Mouse (Mus musculus) kidney, embryonic 14.5 days (tissue): ENCODE results near the gene B230104I21Rik. TPM values are rescaled to one million over a fixed set of nuclear protein-coding genes. Genes with fewer than 3 reads are reported as not detected.

ENCODE experiments used
- ATAC-seq: fragments of 200-750 bp; cut with Nextera tagmentation; 2 replicates; pipeline ENCODE4 v1.8.0; 2017; ENCODE audit warnings: moderate number of reproducible peaks, mild to moderate bottlenecking, moderate TSS enrichment, moderate library complexity; ENCODE audit not compliant: low FRiP score, low TSS enrichment
- H3K27ac ChIP-seq: fragments of 300-500 bp; sonication (generic); 2 replicates; pipeline ENCODE4 v1.5.1; 2014; ENCODE audit warnings: low read depth, mild to moderate bottlenecking, low read length, moderate library complexity, mixed read lengths
- H3K27me3 ChIP-seq: fragments of 300-500 bp; sonication (generic); 2 replicates; pipeline ENCODE4 v1.6.1; 2014; ENCODE audit warnings: mild to moderate bottlenecking, low read length; ENCODE audit not compliant: control insufficient read depth, insufficient read depth
- H3K36me3 ChIP-seq: fragments of 300-500 bp; sonication (generic); 2 replicates; pipeline ENCODE4 v1.6.1; 2014; ENCODE audit warnings: low read length, mixed read lengths; ENCODE audit not compliant: control insufficient read depth, insufficient read depth
- H3K4me1 ChIP-seq: fragments of 300-500 bp; sonication (generic); 2 replicates; pipeline ENCODE4 v1.6.1; 2014; ENCODE audit warnings: low read length, mixed read lengths; ENCODE audit not compliant: control insufficient read depth, insufficient read depth
- H3K4me2 ChIP-seq: fragments of 300-500 bp; sonication (generic); replicated peaks from 2 replicates; pipeline ENCODE4 v1.6.1; 2014; ENCODE audit warnings: low read depth, mild to moderate bottlenecking, low read length
- H3K4me3 ChIP-seq: fragments of 300-500 bp; sonication (generic); 2 replicates; pipeline ENCODE4 v1.5.1; 2014; ENCODE audit warnings: mild to moderate bottlenecking, low read length
- H3K9ac ChIP-seq: fragments of 300-500 bp; sonication (generic); 2 replicates; pipeline ENCODE4 v1.6.1; 2014; ENCODE audit warnings: low read depth, mild to moderate bottlenecking, low read length, moderate library complexity
- H3K9me3 ChIP-seq: fragments of 300-500 bp; sonication (generic); 2 replicates; pipeline ENCODE4 v1.6.1; 2016; ENCODE audit warnings: low read length; ENCODE audit not compliant: control insufficient read depth
- WGBS: fragments of 180-500 bp; shearing (Covaris S2); extraction: QIAGEN DNeasy Blood & Tissue Kit; methylation state at CpG from one replicate; pipeline ENCODE4 v1.1.7; 2014; 5-methylcytosine and 5-hydroxymethylcytosine counted together
- polyA plus RNA-seq: library from polyadenylated mRNA; unstranded; fragments of >200 nt; fragmentation: Nextera tagmentation; extraction: Ambion mirVana; gene quantifications from 2 replicates; pipeline ENCODE4 v1.2.1, GENCODE M21; 2014

Gene B230104I21Rik
- polyA plus RNA-seq: not detected in 2 replicates

DNA sequence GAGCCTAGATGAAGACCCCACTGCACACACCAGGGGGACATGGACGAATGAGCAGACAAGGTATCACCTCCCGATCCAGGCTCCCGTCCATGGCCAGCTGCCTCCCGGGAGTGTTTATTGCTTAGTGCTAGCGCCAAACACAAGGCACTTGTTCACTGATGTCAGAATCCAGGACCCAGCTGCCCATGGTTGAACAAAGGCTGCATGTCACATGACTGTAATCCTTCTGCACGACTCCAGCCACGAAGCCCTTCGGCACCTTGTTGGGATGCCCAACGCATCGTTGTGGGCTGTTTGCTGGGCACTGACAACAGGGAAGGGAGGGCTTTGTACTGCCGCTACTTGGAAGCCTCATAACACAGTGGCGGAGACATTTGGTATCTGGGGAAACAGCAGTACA, at the start of gene B230104I21Rik:
Gene B230104I21Rik (plus strand): TSS at position 367 of the 400 bp plus-strand sequence.
- Histone ChIP-seq H3K36me3 (no peaks in the 10 kb centered on the region), H3K27ac (peak within 1 kb of the TSS; percentile 30; the same call in 1 of the 2 replicates), H3K9me3 (no peaks in the 10 kb centered on the region), H3K4me1 (peaks cover 34% of the 10 kb centered on the region), H3K4me3 (0 out of 2 replicates have a peak within 1 kb of the TSS, but pooled peaks have one; percentile 3), H3K4me2 (peak within 1 kb of the TSS; percentile 24), H3K9ac (no peak within 1 kb of the TSS), H3K27me3 (peaks cover 62% of the 10 kb centered on the region)
- WGBS: 39% methylated on average over 12 of the region's 12 CpGs
- no peak for ATAC-seq

DNA sequence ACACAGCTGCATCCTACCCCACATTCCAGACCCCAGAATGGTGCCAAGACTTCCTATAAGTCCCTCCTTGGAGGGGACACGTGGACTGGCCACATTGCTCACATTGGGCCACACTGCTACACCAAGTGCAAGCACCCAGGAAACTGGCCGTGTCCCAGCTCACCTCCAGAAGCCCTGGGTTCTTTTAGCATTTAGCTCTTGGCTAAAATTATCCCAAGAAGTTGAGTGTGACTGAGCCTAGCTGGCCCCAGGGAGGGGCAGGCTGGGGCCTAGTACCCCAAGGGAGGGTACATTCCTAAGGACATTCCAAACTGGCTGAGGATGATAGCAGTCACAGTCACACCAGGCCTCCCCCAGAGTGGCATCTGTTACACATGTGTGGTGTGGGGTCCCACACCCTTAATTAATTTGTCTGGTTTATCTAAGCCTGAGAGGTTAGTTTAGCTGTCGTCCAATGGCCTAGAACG, 42.2 kb upstream of the B230104I21Rik start:
- H3K9me3 ChIP-seq: no peaks in the 10 kb centered on the region
- H3K36me3 ChIP-seq: no peaks in the 10 kb centered on the region; the same call in 1 of the 2 replicates
- H3K9ac ChIP-seq: no peak overlapping the region
- no peak overlapping the region for H3K4me3 ChIP-seq
- 27% methylated on average over 4 of the region's 4 CpGs for WGBS
- H3K27me3 ChIP-seq: no peaks in the 10 kb centered on the region
- peak; percentile 70 for ATAC-seq
- H3K4me1 ChIP-seq: peaks cover 38% of the 10 kb centered on the region
- no peak overlapping the region for H3K4me2 ChIP-seq
- peak overlapping the region; percentile 89 for H3K27ac ChIP-seq

DNA sequence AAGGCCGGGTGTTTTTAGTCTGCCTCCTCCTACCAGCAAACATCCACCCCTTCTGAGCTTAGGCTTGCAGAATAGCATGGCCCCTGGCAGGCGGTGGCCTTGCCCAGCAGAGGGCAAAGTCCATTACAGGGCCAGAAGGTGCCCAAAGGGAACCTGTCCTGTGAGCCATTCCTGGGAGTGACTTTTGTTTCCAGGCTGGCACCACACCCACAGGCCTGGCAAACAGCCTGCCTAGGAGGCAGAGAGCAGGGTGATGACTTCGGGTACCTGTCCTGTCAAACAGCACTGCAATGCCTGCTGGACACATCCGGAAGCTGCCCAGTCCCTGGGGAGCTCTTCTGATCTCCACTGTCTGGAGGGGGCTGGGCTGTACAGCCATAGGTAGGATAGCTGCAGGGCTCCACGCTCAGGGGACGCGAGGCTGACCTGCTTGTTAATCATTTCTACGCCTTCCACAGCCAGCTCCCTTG, 41.6 kb upstream of the B230104I21Rik start:
- Histone ChIP-seq H3K4me3 (no peak overlapping the region), H3K4me2 (0 out of 2 replicates have a peak overlapping the region, but pooled peaks have one; percentile 8), H3K9ac (no peak overlapping the region), H3K4me1 (peaks cover 38% of the 10 kb centered on the region), H3K36me3 (no peaks in the 10 kb centered on the region; the same call in 1 of the 2 replicates), H3K27ac (peak overlapping the region; percentile 89), H3K27me3 (no peaks in the 10 kb centered on the region; the same call in 1 of the 2 replicates), H3K9me3 (no peaks in the 10 kb centered on the region)
- whole genome bisulfite sequencing: 8% methylated on average over 8 of the region's 8 CpGs
- peak; percentile 75 for ATAC-seq

DNA sequence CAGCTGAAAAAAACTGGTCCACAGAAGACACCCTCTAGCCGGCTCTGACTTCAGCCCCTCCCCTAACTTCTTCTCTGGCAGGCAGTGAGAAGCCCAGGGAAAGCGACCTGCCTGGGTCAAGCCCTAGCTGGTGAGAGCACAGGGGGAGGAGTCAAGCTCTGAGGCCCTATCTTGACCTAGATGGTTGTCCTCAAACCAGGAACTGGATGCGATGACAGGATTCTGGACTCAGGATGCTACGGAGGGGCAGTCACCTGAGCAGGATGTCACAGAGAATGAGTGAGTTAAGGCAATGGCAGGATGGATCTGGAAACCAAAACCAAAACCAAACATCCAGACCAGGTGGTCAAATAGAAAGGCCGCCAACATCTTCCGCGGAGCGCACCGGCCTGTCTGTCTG, 38.2 kb upstream of the B230104I21Rik start:
- WGBS: 36% methylated on average over 9 of the region's 9 CpGs
- peaks cover 38% of the 10 kb centered on the region for H3K4me1 ChIP-seq
- H3K27me3 ChIP-seq: peaks cover 24% of the 10 kb centered on the region
- H3K9me3 ChIP-seq: no peaks in the 10 kb centered on the region
- H3K27ac ChIP-seq: no peak overlapping the region
- 0 out of 2 replicates have a peak overlapping the region, but pooled peaks have one; percentile 7 for H3K9ac ChIP-seq
- peak overlapping the region; percentile 27 for H3K4me2 ChIP-seq
- H3K36me3 ChIP-seq: no peaks in the 10 kb centered on the region
- peak overlapping the region; percentile 9; the same call in 1 of the 2 replicates for H3K4me3 ChIP-seq
- 0 out of 2 replicates have a peak, but pooled peaks have one; percentile 20 for ATAC-seq

DNA sequence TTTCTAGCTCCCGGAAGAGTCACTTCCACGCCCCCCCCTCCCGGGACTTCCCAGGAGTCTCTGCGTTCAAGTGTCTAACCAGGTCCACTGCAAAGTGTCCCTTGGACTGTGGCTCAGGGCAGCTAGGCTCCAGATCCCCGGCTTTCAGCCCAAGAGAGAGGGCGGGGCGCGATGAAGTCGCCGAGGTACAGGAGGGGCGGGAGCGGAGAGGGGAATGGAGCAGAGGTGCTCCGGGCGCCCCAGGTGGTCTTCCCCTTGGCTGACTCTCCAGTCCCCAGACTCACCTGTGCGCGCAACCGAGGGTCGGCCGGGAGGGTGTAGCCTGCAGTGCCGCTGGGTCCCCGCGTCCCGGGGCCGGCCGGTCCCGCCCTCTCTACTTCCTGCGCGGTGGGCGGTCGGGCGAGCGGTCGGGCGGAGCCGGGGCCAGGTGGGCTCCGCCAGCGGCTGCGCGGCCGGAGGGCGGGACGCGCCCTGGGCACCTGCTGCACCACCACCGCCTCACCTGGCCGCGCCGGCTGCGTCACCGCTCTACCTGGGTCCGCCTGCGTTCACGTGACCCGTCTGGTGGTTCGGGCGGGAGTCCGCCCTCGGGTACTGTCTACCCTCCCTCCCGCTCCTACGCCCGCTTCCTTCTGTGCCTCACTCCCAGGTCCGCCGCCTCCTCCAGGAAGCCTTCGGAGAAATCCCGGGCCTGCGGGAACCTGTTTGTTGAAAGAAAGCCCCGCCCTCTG, 36.2 kb upstream of the B230104I21Rik start:
- Histone ChIP-seq H3K9ac (peak overlapping the region; percentile 18; the same call in 1 of the 2 replicates), H3K36me3 (no peaks in the 10 kb centered on the region), H3K4me3 (peak overlapping the region; percentile 37), H3K4me2 (peak overlapping the region; percentile 44), H3K9me3 (no peaks in the 10 kb centered on the region), H3K27ac (peak overlapping the region; percentile 14; the same call in 1 of the 2 replicates), H3K4me1 (peaks cover 23% of the 10 kb centered on the region), H3K27me3 (peaks cover 25% of the 10 kb centered on the region)
- peak; percentile 75 for ATAC-seq
- WGBS: under 1% methylated on average over 65 of the region's 66 CpGs

DNA sequence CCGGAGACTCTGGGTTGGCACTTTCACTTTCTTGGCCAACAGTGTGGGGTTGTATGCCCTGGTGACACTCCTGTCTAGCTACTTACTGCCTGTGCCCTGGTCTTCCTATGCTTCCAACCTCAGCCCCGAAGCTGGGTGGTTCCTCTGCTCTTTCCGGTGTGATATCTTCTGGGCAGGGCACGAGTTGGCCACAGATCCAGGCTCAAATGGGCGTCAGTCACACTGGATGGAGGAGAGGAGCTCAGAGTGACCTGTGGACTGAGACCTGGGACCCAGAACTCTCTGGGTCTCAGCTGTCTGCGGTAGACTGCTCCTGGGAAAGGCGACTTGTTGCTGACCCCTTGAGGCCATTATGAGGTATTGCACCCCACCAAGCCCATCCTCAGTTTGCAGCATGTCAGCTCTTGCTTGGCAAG, 34.5 kb upstream of the B230104I21Rik start, which contains the start of gene Arhgef16:
Gene Arhgef16 (minus strand): TSS at position 211 of the 416 bp plus-strand sequence.
- Histone ChIP-seq H3K4me3 (no peak within 1 kb of the TSS), H3K27ac (no peak within 1 kb of the TSS), H3K36me3 (no peaks in the 10 kb centered on the region), H3K9ac (no peak within 1 kb of the TSS), H3K4me2 (no peak within 1 kb of the TSS), H3K9me3 (no peaks in the 10 kb centered on the region), H3K4me1 (peaks cover 14% of the 10 kb centered on the region), H3K27me3 (peaks cover 25% of the 10 kb centered on the region)
- peak; percentile 55; the same call in 1 of the 2 replicates for ATAC-seq
- 24% methylated on average over 7 of the region's 7 CpGs for WGBS

DNA sequence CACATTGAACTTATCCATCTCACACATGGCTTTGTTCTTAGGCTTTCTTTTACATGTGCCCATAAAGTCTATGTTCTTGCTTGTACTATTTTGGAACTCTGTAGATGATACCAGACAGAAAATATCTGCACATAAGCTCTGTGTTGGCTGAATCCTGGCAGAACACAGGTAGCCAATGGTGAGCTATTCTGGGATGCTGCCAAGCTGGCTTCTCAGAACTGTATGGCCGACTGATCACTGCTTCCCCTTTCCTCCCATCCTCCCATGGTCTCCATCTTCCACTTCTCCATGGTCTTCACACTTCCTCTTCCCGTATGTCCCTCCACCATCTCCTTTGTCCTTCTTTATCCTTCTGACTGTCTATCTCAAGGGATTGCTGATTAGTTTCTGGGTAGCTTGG, 26.8 kb upstream of the B230104I21Rik start:
- 81% methylated on average over 2 of the region's 2 CpGs for WGBS
- H3K27me3 ChIP-seq: no peaks in the 10 kb centered on the region
- no peaks in the 10 kb centered on the region for H3K9me3 ChIP-seq
- ATAC-seq: no peak
- no peak overlapping the region for H3K9ac ChIP-seq
- H3K4me2 ChIP-seq: no peak overlapping the region
- no peaks in the 10 kb centered on the region for H3K36me3 ChIP-seq
- no peak overlapping the region for H3K27ac ChIP-seq
- H3K4me1 ChIP-seq: no peaks in the 10 kb centered on the region
- no peak overlapping the region for H3K4me3 ChIP-seq

DNA sequence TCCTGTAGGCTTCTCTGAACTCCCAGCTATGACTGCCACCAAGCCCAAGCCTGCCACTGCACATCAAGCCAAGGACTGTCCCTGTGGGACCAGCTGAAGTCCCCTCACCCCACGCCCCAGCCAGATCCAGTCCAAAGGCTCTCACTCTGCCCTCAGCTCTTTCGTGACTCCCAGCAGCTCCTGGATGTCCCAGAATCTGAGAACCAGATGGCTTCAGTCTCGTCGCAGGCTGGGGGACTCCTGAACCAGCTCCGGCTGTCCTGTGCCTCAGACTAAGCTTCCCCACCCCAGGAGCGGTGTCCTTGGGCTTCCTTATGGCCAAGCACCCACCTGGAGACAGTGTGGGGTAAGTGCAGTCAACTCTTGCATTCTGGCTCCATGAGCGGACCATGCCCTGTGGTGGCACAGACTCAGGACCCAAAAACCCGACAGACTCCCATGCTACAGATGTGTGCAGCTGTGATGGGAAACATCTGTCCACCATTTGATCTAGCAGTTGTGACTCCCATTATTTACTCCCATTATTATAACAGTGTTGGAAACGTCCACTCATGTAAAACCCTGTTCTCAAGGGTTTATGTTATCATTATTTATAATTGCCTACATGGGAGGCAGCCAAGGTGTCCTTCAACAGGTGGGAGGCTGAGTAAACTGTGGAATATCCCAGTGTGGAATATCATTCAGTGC, 25.2 kb upstream of the B230104I21Rik start:
- no peaks in the 10 kb centered on the region for H3K9me3 ChIP-seq
- H3K27me3 ChIP-seq: no peaks in the 10 kb centered on the region
- no peak overlapping the region for H3K4me2 ChIP-seq
- H3K36me3 ChIP-seq: no peaks in the 10 kb centered on the region
- no peak overlapping the region for H3K9ac ChIP-seq
- H3K27ac ChIP-seq: no peak overlapping the region
- no peaks in the 10 kb centered on the region for H3K4me1 ChIP-seq
- no peak for ATAC-seq
- WGBS: 64% methylated on average over 9 of the region's 9 CpGs
- H3K4me3 ChIP-seq: no peak overlapping the region
